ENCODE assay signal across 8 mouse cellular contexts in genomic region chr8:84698929-84699401, GRCm38 (mm10). TPM values are rescaled to one million over a fixed set of nuclear protein-coding genes. Genes with fewer than 3 reads are reported as not detected.
DNase-seq lines count a peak whose midpoint lies in the region; ATAC-seq and TF ChIP-seq lines count a peak whose summit lies in the region.

No protein-coding gene starts in this region.

- WGBS in kidney, embryonic 14.5 days = 92% methylated on average over 9 of the region's 9 CpGs
- WGBS in embryonic facial prominence, embryonic 14.5 days = 75% methylated on average over 9 of the region's 9 CpGs
- 95% methylated on average over 9 of the region's 9 CpGs for WGBS in hindbrain, embryonic 13.5 days

- no peak for TF ChIP-seq CTCF in G1E (IDR thresholded peaks at IDR 0.05; ENCODE audit: low read depth, low read length)

- peaks cover 10% of the 10 kb centered on the region for H3K4me1 ChIP-seq in kidney, embryonic 14.5 days (ENCODE audit: control insufficient read depth, insufficient read depth, low read length)
- H3K4me1 ChIP-seq in G1E (ENCODE audit: insufficient read depth, low read depth, low read length) = peaks cover 68% of the 10 kb centered on the region
- no peaks in the 10 kb centered on the region for H3K4me1 ChIP-seq in embryonic facial prominence, embryonic 14.5 days (ENCODE audit: control insufficient read depth, insufficient read depth, low read length)
- peaks cover 17% of the 10 kb centered on the region for H3K4me1 ChIP-seq in hindbrain, embryonic 13.5 days (replicated peaks)

- peaks cover 45% of the 10 kb centered on the region for H3K36me3 ChIP-seq in kidney, embryonic 14.5 days (ENCODE audit: control insufficient read depth, insufficient read depth, low read length)
- peaks cover 85% of the 10 kb centered on the region for H3K36me3 ChIP-seq in G1E (replicated peaks)
- H3K36me3 ChIP-seq in embryonic facial prominence, embryonic 14.5 days (ENCODE audit: control insufficient read depth, insufficient read depth, low read length) = peaks cover 53% of the 10 kb centered on the region
- peaks cover 52% of the 10 kb centered on the region for H3K36me3 ChIP-seq in hindbrain, embryonic 13.5 days

- H3K9ac ChIP-seq in kidney, embryonic 14.5 days (ENCODE audit: low read depth, low read length) = no peak overlapping the region
- no peak overlapping the region for H3K9ac ChIP-seq in embryonic facial prominence, embryonic 14.5 days (ENCODE audit: low read depth, low read length)
- H3K9ac ChIP-seq in hindbrain, embryonic 13.5 days = no peak overlapping the region

- DNase-seq in kidney, adult 11 months = peak; percentile 85
- no peak for DNase-seq in G1E (ENCODE audit: low spot score)
- DNase-seq in embryonic facial prominence, embryonic 14.5 days (ENCODE audit: low spot score) = no peak
- peak; percentile 74 for DNase-seq in heart, postnatal 25 days (ENCODE audit: low spot score)
- peak; percentile 88 to 92 for DNase-seq in lung, adult 18-20 months

- intact Hi-C loops in heart, postnatal 25 days (cut with DNase I) = no loop called here

- H3K4me3 ChIP-seq in kidney, embryonic 14.5 days (ENCODE audit: low read length) = no peak overlapping the region
- peak overlapping the region; percentile 28; the same call in 1 of the 2 replicates for H3K4me3 ChIP-seq in G1E (ENCODE audit: low read depth, low read length)
- H3K4me3 ChIP-seq in embryonic facial prominence, embryonic 14.5 days (ENCODE audit: low read depth, low read length) = no peak overlapping the region
- H3K4me3 ChIP-seq in hindbrain, embryonic 13.5 days = no peak overlapping the region

- H3K9me3 ChIP-seq in kidney, embryonic 14.5 days (ENCODE audit: control insufficient read depth, low read length) = no peaks in the 10 kb centered on the region
- no peaks in the 10 kb centered on the region for H3K9me3 ChIP-seq in G1E (replicated peaks)
- no peaks in the 10 kb centered on the region for H3K9me3 ChIP-seq in embryonic facial prominence, embryonic 14.5 days (ENCODE audit: control insufficient read depth, low read length)
- no peaks in the 10 kb centered on the region for H3K9me3 ChIP-seq in hindbrain, embryonic 13.5 days

- no peak overlapping the region for H3K4me2 ChIP-seq in kidney, embryonic 14.5 days (replicated peaks; ENCODE audit: low read depth, low read length)
- H3K4me2 ChIP-seq in embryonic facial prominence, embryonic 14.5 days (ENCODE audit: low read depth, low read length) = no peak overlapping the region
- H3K4me2 ChIP-seq in hindbrain, embryonic 13.5 days = no peak overlapping the region

- no peak overlapping the region for H3K27ac ChIP-seq in kidney, embryonic 14.5 days (ENCODE audit: low read depth, low read length)
- peak overlapping the region; percentile 55 for H3K27ac ChIP-seq in embryonic facial prominence, embryonic 14.5 days (replicated peaks; ENCODE audit: low read depth, low read length)
- no peak overlapping the region for H3K27ac ChIP-seq in hindbrain, embryonic 13.5 days

- H3K27me3 ChIP-seq in kidney, embryonic 14.5 days (ENCODE audit: control insufficient read depth, insufficient read depth, low read length) = peaks cover 27% of the 10 kb centered on the region
- H3K27me3 ChIP-seq in G1E (ENCODE audit: insufficient read depth, low read length) = no peaks in the 10 kb centered on the region
- peaks cover 29% of the 10 kb centered on the region for H3K27me3 ChIP-seq in embryonic facial prominence, embryonic 14.5 days (replicated peaks; ENCODE audit: control insufficient read depth, insufficient read depth, low read length)
- peaks cover 42% of the 10 kb centered on the region for H3K27me3 ChIP-seq in hindbrain, embryonic 13.5 days

- ATAC-seq in kidney, embryonic 14.5 days (ENCODE audit: low FRiP score, low TSS enrichment) = no peak
- ATAC-seq in G1E (ENCODE audit: extremely low read depth, insufficient number of reproducible peaks, low FRiP score, poor library complexity, severe bottlenecking) = no peak
- ATAC-seq in embryonic facial prominence, embryonic 14.5 days (ENCODE audit: low read depth) = no peak
- ATAC-seq in inflammation-experienced regulatory T-cells, adult 6 months = no peak
- ATAC-seq in hindbrain, embryonic 13.5 days (ENCODE audit: low FRiP score) = no peak

RNA-seq across cellular contexts. Expression of gene Lyl1, which starts 2.3 kb away (rescaled TPM):
- polyA plus RNA-seq in kidney, embryonic 14.5 days (2014; fragmentation: Nextera tagmentation; extraction: Ambion mirVana) = 6.3 and 8.9 TPM in 2 replicates
- total RNA-seq in G1E (2014; fragmentation: Nextera tagmentation) (136 and 138 TPM in 2 replicates), G1E (2017) (81.2 and 95.6 TPM in 2 replicates)
- polyA plus RNA-seq in G1E (2012) = 550 and 561 TPM in 2 replicates
- polyA plus RNA-seq in embryonic facial prominence, embryonic 14.5 days (2014; fragmentation: Nextera tagmentation; extraction: Ambion mirVana) = 5.8 and 6.8 TPM in 2 replicates
- total RNA-seq in heart, postnatal 25 days (2021) = 1 to 10 TPM; 4.2 to 4.5 TPM
- polyA plus RNA-seq in inflammation-experienced regulatory T-cells, adult 6 months (2017; shearing (Covaris generic)) = 1 to 10 TPM in 2 of 3 experiments, under 1 TPM in 1; 0.20 to 2.7 (median 1.3) TPM
- 3.9 and 4.2 TPM in 2 replicates for polyA plus RNA-seq in hindbrain, embryonic 13.5 days (2015; fragmentation: Nextera tagmentation; extraction: Ambion mirVana)

RNA-seq across cellular contexts. Expression of gene Nacc1, which starts 11.3 kb away (rescaled TPM):
- 28.1 and 33.1 TPM in 2 replicates for polyA plus RNA-seq in kidney, embryonic 14.5 days (2014; fragmentation: Nextera tagmentation; extraction: Ambion mirVana)
- total RNA-seq in G1E (2014; fragmentation: Nextera tagmentation) (120 and 125 TPM in 2 replicates), G1E (2017) (48.1 and 54.5 TPM in 2 replicates)
- 207 and 224 TPM in 2 replicates for polyA plus RNA-seq in G1E (2012)
- polyA plus RNA-seq in embryonic facial prominence, embryonic 14.5 days (2014; fragmentation: Nextera tagmentation; extraction: Ambion mirVana) = 19.7 and 20.1 TPM in 2 replicates
- total RNA-seq in heart, postnatal 25 days (2021) = 10 to 100 TPM; 32.0 to 32.6 TPM
- 1 to 10 TPM; 9.2 to 9.5 (median 9.4) TPM for polyA plus RNA-seq in inflammation-experienced regulatory T-cells, adult 6 months (2017; shearing (Covaris generic))
- polyA plus RNA-seq in hindbrain, embryonic 13.5 days (2015; fragmentation: Nextera tagmentation; extraction: Ambion mirVana) = 13.7 and 14.4 TPM in 2 replicates

RNA-seq across cellular contexts. Expression of gene Trmt1, which starts 12.9 kb away (rescaled TPM):
- 65.4 and 82.3 TPM in 2 replicates for polyA plus RNA-seq in kidney, embryonic 14.5 days (2014; fragmentation: Nextera tagmentation; extraction: Ambion mirVana)
- total RNA-seq in G1E (2014; fragmentation: Nextera tagmentation) = 63.3 and 64.9 TPM in 2 replicates
- total RNA-seq in G1E (2017) = 68.2 and 96.4 TPM in 2 replicates
- 244 and 260 TPM in 2 replicates for polyA plus RNA-seq in G1E (2012)
- 55.8 and 73.2 TPM in 2 replicates for polyA plus RNA-seq in embryonic facial prominence, embryonic 14.5 days (2014; fragmentation: Nextera tagmentation; extraction: Ambion mirVana)
- total RNA-seq in heart, postnatal 25 days (2021) = 10 to 100 TPM; 32.6 to 37.6 TPM
- polyA plus RNA-seq in inflammation-experienced regulatory T-cells, adult 6 months (2017; shearing (Covaris generic)) = 10 to 100 TPM; 28.0 to 61.1 (median 55.5) TPM
- polyA plus RNA-seq in hindbrain, embryonic 13.5 days (2015; fragmentation: Nextera tagmentation; extraction: Ambion mirVana) = 51.9 and 60.3 TPM in 2 replicates

RNA-seq across cellular contexts. Expression of gene G430095P16Rik, which starts 23.8 kb away (rescaled TPM):
- 1.7 and 2.8 TPM in 2 replicates for polyA plus RNA-seq in kidney, embryonic 14.5 days (2014; fragmentation: Nextera tagmentation; extraction: Ambion mirVana)
- total RNA-seq in G1E (2014; fragmentation: Nextera tagmentation) = 39.9 and 54.3 TPM in 2 replicates
- total RNA-seq in G1E (2017) = 11.0 and 11.3 TPM in 2 replicates
- polyA plus RNA-seq in G1E (2012) = 35.2 and 42.7 TPM in 2 replicates
- polyA plus RNA-seq in embryonic facial prominence, embryonic 14.5 days (2014; fragmentation: Nextera tagmentation; extraction: Ambion mirVana) = 2.0 and 2.7 TPM in 2 replicates
- total RNA-seq in heart, postnatal 25 days (2021) = under 1 TPM in 1 of 2 experiments, not detected in 1; 0.39 TPM
- polyA plus RNA-seq in inflammation-experienced regulatory T-cells, adult 6 months (2017; shearing (Covaris generic)) = 10 to 100 TPM; 11.7 to 25.0 (median 21.7) TPM
- polyA plus RNA-seq in hindbrain, embryonic 13.5 days (2015; fragmentation: Nextera tagmentation; extraction: Ambion mirVana) = 1.0 and 2.3 TPM in 2 replicates

RNA-seq across cellular contexts. Expression of gene Ier2, which starts 36.3 kb away (rescaled TPM):
- 81.9 and 88.9 TPM in 2 replicates for polyA plus RNA-seq in kidney, embryonic 14.5 days (2014; fragmentation: Nextera tagmentation; extraction: Ambion mirVana)
- total RNA-seq in G1E (2014; fragmentation: Nextera tagmentation) = 60.5 and 64.9 TPM in 2 replicates
- 43.1 and 48.5 TPM in 2 replicates for total RNA-seq in G1E (2017)
- 112 and 119 TPM in 2 replicates for polyA plus RNA-seq in G1E (2012)
- 45.9 and 50.3 TPM in 2 replicates for polyA plus RNA-seq in embryonic facial prominence, embryonic 14.5 days (2014; fragmentation: Nextera tagmentation; extraction: Ambion mirVana)
- total RNA-seq in heart, postnatal 25 days (2021) = 10 to 100 TPM; 14.3 to 18.3 TPM
- polyA plus RNA-seq in inflammation-experienced regulatory T-cells, adult 6 months (2017; shearing (Covaris generic)) = 10 to 100 TPM; 42.4 to 46.3 (median 45.8) TPM
- 26.1 and 32.2 TPM in 2 replicates for polyA plus RNA-seq in hindbrain, embryonic 13.5 days (2015; fragmentation: Nextera tagmentation; extraction: Ambion mirVana)

Comparison
In these comparisons a context has a peak if more than half of its experiments do, and no peak if none do; other contexts are left out.
1. DNase-seq: peak in kidney, adult 11 months (single experiment), heart, postnatal 25 days (single experiment) and lung, adult 18-20 months (2 of 2); none in G1E (single experiment) and embryonic facial prominence, embryonic 14.5 days (single experiment).
2. RNA of gene Lyl1, which starts 2.3 kb away (polyA plus RNA-seq): 550 to 561 TPM in G1E; 6.3 to 8.9 TPM in kidney, embryonic 14.5 days, 5.8 to 6.8 TPM in embryonic facial prominence, embryonic 14.5 days, 3.9 to 4.2 TPM in hindbrain, embryonic 13.5 days and 0.20 to 2.7 TPM in inflammation-experienced regulatory T-cells, adult 6 months; every median in the first group is over 10 times any median in the second.